Mouse (Mus musculus) heart, postnatal 25 days (tissue): ENCODE data around the gene Clec10a. TPM values are rescaled to one million over a fixed set of nuclear protein-coding genes. Genes with fewer than 3 reads are reported as not detected.

Source experiments
- DNase-seq: peaks from one replicate; pipeline ENCODE4 v3.0.0; 2022; ENCODE audit warnings: low spot score
- intact Hi-C: fragments of 180-260 bp; cut with DNase I; formaldehyde crosslinking; loops from one replicate; pipeline ENCODE4 v1.15.1; 2025
- total RNA-seq, 2 experiments: library from RNA; stranded (reverse); gene quantifications; 2 replicates each; pipeline ENCODE4 v1.2.3; 2021

Gene Clec10a
- total RNA-seq, 2 experiments from 2014 or later: 2.0 to 2.3 TPM

DNA sequence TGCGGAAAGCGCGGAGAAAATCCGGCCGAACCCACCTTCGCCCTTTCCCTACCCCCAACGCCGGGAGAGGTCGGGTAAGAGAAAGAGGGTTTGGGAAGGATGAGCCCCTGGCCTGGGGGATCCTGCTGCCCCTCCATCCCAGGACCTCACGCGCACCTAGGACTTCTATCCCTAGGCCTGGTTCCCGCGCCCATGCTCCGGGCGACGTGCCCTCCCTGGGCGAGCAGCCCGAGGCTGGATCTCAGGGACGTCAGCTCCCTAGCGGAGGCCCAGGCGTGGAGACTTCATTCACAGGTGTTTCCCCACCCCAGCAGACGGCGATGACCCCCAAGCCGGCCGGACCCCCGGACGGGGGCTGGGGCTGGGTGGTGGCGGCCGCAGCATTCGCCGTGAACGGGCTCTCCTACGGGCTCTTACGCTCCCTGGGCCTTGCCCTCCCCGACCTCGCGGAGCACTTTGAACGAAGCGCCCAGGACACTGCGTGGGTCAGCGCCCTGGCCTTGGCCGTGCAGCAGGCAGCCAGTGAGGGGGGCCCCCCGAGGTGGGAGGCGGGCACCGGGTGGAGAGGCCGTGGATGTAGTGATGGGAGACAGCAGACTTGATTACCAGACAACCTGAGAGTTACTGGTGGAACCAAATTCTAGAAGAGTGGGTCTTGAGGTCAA lies 58.3 kb downstream of the Clec10a start:
- intact Hi-C loops: loop anchor here (10.0 kb wide), 1 partner anchor 280 kb away; the partner anchor contains the start of gene Ybx2
- DNase-seq: no peak

DNA sequence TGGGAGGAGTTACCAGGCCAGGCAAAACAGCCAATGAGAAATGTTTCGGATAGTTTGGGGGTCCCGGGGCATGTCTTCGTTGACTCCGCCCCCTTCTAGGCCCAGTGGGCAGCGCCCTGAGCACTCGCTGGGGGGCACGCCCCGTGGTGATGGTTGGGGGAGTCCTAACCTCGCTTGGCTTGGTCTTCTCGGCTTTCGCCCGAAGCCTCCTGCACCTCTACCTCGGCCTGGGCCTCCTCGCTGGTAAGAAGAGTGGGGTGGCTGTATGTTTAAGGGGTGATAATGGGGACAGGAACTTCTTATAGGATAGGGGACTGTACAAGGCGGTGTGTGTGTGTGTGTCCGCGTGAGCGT lies 58.8 kb downstream of the Clec10a start:
- intact Hi-C loops: loop anchor here (10.0 kb wide), 1 partner anchor 280 kb away; the partner anchor contains the start of gene Ybx2
- no peak for DNase-seq

GRCm38 (mm10) chr11:70215301-70215700 lies 59.3 kb downstream of the Clec10a start:
- intact Hi-C loops: loop anchor here (10.0 kb wide), 1 partner anchor 280 kb away; the partner anchor contains the start of gene Ybx2

GRCm38 (mm10) chr11:70216103-70216502 lies 60.1 kb downstream of the Clec10a start:
- intact Hi-C loops: loop anchor here (10.0 kb wide), 1 partner anchor 281 kb away; the partner anchor contains the start of gene Ybx2
- no peak for DNase-seq

More at GRCm38 (mm10) chr11:70215301-70215700, 59.3 kb downstream of the Clec10a start:
- no peak for DNase-seq

GRCm38 (mm10) chr11:70218039-70218438 lies 62.0 kb downstream of the Clec10a start:
- intact Hi-C loops: loop anchor here (10.0 kb wide), 1 partner anchor 283 kb away; the partner anchor contains the start of gene Ybx2
- no peak for DNase-seq

DNA sequence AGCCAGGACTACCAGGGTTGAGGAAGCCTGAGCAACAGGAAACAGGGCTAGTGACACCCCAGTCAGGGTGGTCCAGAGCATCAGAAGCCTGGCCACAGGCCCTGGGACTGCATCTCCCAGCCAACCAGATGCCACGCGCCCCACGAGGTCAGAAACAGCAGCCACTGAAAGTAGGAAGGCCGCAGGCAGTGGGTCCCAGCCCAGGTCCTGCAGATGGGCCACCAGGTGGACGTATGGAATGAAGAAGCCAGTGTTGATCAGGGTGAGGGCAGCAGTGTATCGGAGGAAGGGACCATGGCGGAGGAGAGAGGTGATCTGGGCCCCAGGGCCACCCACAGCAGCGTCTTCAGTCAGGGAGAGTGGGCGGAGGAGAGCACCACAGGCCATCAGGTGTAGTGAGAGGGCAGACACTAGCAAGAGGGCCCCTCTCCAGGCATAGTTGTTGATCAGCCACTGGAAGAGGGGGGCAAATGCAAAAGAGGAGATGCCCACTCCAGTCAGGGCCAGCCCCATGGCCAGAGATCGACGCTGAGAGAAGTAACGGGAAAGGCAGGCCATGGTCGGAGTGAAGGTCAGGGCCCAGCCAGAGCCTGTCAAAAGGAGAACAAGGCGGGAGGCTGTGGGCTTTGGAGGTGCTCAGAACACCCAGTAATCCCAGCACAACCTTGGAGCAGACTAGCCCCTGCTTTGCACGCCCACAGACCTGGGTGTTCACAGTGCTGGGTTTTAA lies 62.9 kb downstream of the Clec10a start:
- intact Hi-C loops: loop anchor here (10.0 kb wide), 1 partner anchor 284 kb away; the partner anchor contains the start of gene Ybx2
- DNase-seq: no peak

GRCm38 (mm10) chr11:70219873-70220272 lies 63.9 kb downstream of the Clec10a start:
- no peak for DNase-seq
- intact Hi-C loops: loop anchor here (10.0 kb wide), 1 partner anchor 285 kb away; the partner anchor contains the start of gene Ybx2

DNA sequence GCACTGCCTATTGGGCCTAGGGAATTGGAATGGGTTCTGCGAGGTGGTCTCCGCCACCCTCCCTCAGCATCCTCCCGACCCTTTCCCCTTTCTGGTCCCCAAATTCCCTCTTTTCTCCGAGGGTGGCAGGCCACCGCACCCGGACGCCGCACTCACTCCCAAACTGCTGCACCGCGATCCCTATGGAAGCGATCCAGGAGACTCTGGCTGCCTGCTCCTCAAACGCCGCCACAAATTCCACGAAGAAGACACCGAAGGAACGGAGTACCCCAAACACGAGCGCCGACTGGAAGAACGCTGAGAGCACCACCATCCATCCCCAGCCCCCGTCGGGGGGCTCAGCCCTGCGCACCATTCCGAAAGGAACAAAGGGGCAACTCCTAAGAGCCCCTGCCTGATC lies 64.3 kb downstream of the Clec10a start:
- intact Hi-C loops: no loop called here
- no peak for DNase-seq

Other genes starting within 250 kb of the Clec10a start
- gene Gps2, start 242.3 kb upstream of the Clec10a start, total RNA-seq: 10 to 100 TPM; 24.1 to 26.7 TPM
- gene Eif5a, start 234.2 kb upstream of the Clec10a start, total RNA-seq: 100 to 1,000 TPM; 427 TPM
- 10 to 100 TPM; 18.8 to 23.4 TPM for gene Ybx2, start 220.4 kb upstream of the Clec10a start, total RNA-seq
- 100 to 1,000 TPM; 325 to 365 TPM for gene Slc2a4, start 208.0 kb upstream of the Clec10a start, total RNA-seq
- not detected for gene Cldn7, start 191.4 kb upstream of the Clec10a start, total RNA-seq
- gene Ctdnep1, start 175.0 kb upstream of the Clec10a start, total RNA-seq: 100 to 1,000 TPM; 149 to 180 TPM
- gene Elp5, start 173.7 kb upstream of the Clec10a start, total RNA-seq: 10 to 100 TPM; 48.3 to 51.5 TPM
- 100 to 1,000 TPM; 274 to 291 TPM for gene Gabarap, start 165.1 kb upstream of the Clec10a start, total RNA-seq
- gene Phf23, start 160.4 kb upstream of the Clec10a start, total RNA-seq: 10 to 100 TPM; 22.6 to 25.3 TPM
- gene Dvl2, start 155.6 kb upstream of the Clec10a start, total RNA-seq: 1 to 10 TPM; 3.9 to 5.2 TPM
- 1,000 to 10,000 TPM; 1,206 to 1,290 TPM for gene Acadvl, start 140.8 kb upstream of the Clec10a start, total RNA-seq
- 1 to 10 TPM; 6.6 to 8.1 TPM for gene Dlg4, start 139.3 kb upstream of the Clec10a start, total RNA-seq
- not detected for gene Asgr1, start 102.1 kb upstream of the Clec10a start, total RNA-seq
- not detected for gene Asgr2, start 63.6 kb upstream of the Clec10a start, total RNA-seq
- 1 to 10 TPM; 4.3 to 4.4 TPM for gene Mgl2, start 25.9 kb upstream of the Clec10a start, total RNA-seq
- gene Slc16a11, start 56.6 kb downstream of the Clec10a start, total RNA-seq: under 1 TPM in 1 of 2 experiments, not detected in 1; 0.45 TPM
- 1 to 10 TPM; 4.2 to 4.8 TPM for gene Slc16a13, start 64.9 kb downstream of the Clec10a start, total RNA-seq
- 10 to 100 TPM; 20.0 to 22.3 TPM for gene Bcl6b, start 73.6 kb downstream of the Clec10a start, total RNA-seq
- gene 0610010K14Rik, start 81.7 kb downstream of the Clec10a start, total RNA-seq: 10 to 100 TPM; 31.4 to 36.7 TPM
- 1 to 10 TPM; 2.1 to 2.3 TPM for gene Gm21988, start 83.6 kb downstream of the Clec10a start, total RNA-seq
- 100 to 1,000 TPM in 1 of 2 experiments, 10 to 100 TPM in 1; 87.9 to 103 TPM for gene Rnasek, start 83.6 kb downstream of the Clec10a start, total RNA-seq
- gene Alox12, start 99.2 kb downstream of the Clec10a start, total RNA-seq: 1 to 10 TPM; 3.1 to 3.7 TPM
- gene Alox12e, start 166.4 kb downstream of the Clec10a start, total RNA-seq: under 1 TPM in 1 of 2 experiments, not detected in 1; 0.14 TPM
- gene Alox15, start 195.8 kb downstream of the Clec10a start, total RNA-seq: 1 to 10 TPM; 4.8 to 5.4 TPM